Mouse (Mus musculus): ENCODE data around the gene 4632433K11Rik. TPM values are rescaled to one million over a fixed set of nuclear protein-coding genes. Genes with fewer than 3 reads are reported as not detected.

4632433K11Rik gene
- polyA plus RNA-seq (2017; shearing (Covaris generic)), result not detected

GRCm38 (mm10) chr7:5033818-5034217 lies at the start of gene 4632433K11Rik:
4632433K11Rik (plus strand) TSS chr7:5034118.

DNA sequence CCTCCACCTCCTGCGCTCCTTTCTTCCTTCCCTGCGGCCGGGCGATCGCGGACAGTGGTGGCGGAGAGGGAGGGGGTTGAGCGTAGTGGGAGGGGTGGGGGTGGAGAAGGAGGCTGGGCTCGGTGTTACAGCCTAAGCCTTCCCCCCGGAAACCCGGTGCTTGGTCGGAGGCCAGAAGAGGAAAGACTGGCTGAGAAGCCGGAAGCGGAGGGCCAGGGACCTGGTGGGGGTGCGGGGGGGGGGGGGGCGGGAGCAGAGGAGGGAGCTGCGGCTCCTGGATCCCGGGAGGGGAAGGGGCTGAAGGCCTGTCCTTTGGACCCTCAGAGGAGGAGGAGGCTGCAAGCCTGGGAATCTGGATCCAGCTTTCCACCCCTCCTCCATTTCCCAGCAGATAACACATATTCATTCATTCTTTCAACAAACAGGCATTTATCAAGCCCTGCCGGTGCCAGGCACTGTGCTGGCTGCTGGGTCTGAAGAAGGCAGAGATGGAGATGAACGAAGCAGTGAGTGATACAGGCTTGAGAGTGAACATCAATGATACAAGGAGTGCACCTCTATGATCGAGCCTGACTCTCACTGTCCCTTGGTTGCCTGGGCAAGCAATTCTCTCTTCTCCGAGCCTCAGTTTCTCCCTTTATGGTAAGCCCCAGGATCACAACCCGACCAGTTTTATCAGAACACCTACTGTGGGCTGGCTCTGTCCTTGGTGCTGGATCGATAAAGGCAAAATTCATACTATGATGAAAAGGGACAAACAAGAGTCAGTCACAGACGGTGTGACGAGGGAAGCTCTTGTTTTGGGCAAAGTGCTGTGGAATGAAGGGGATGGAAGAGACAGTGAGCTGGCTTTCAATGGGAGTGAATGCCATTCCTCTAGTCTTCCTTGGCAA lies 37.7 kb upstream of the 4632433K11Rik start, which contains the start of gene Zfp579:
TSS of gene Zfp579 (minus strand) at position 156 of the 893 bp plus-strand sequence.

DNA sequence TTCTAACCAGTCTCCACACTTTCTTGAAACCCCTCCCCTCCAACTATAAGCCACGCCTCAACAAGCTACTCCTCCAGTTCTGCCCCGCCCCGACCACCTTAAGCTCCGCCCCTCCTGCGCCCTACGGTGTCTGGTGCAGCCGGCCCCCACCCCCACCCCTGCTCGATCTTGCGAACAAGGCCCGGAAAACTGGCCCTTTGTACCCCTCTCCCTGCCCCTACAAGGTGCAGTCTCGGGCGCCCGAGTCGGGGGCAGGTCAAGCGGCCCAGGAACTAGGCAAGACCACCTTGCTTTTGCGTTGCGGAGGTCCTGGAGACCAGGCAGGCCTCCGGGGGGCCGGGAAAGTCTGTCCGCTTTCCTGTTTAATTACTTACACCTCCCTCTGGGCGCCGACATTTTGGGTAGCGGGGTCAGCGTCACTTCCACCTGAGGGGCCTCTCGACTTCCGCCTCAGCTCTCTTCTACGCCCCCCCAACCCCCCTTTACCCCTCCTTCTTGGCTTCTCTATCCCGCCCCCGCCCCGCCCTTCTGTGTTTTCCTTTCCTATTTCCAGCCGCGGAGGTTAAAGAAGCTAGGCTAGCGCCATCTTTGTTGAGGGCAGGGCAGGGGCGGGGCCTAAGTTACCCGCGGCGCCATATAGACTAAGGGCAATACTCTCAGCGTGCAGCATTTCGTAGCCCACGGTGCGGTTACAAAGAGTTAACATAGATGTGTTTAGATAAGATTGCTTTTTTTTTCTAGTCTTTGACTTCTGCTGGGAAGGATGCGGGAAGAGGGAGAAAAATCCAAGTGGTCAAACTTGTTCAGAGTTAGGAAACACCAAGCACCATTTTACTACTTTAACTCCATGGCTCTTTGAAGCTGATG lies 19.4 kb upstream of the 4632433K11Rik start, which contains the start of the genes Zfp524 and Fiz1:
TSS of gene Zfp524 (plus strand) at position 165 of the 867 bp plus-strand sequence.
TSS of gene Fiz1 (minus strand) at position 447 of the 867 bp plus-strand sequence.

GRCm38 (mm10) chr7:5015118-5016001 lies 18.6 kb upstream of the 4632433K11Rik start, which contains the start of gene Gm44973:
Gm44973 (plus strand) TSS chr7:5015496.

GRCm38 (mm10) chr7:5020000-5020681 lies 13.8 kb upstream of the 4632433K11Rik start, which contains the start of the genes Zfp865 and Ccdc106:
Zfp865 (plus strand) TSS chr7:5020376.
Ccdc106 (plus strand) TSS chr7:5020553.

DNA sequence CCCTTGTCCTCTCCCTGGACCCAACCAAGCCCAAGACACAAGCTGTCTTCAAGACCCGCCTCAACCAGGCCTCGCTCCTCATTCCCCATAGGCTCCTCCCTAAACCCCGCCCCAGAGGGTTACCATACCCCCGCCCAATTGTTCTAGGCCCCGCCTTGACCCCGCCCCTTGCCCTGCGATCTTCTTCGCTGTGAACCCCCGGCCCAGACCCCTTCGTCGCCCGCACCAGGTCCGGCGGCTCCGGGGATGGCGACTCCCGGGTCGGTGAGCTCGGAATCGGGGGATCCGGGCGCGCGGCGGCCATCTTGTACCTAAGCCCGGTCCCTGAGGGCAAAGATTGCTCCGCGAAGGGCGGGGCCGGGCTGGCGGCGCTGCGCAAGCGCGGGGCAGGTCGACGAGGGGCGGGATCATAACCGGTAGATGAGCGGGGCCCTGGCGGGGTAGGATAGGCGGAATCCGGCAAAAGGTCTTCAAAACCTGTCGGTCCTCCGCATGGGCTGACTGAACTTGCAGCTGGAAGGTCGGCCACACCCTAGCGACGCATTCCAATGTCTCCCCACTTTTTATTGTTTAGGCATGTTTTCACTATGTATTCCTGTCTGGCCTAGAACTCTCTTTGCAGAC lies 4.3 kb downstream of the 4632433K11Rik start, which contains the start of gene Zfp784:
TSS of gene Zfp784 (minus strand) at position 338 of the 624 bp plus-strand sequence.

GRCm38 (mm10) chr7:5051193-5052192 lies 17.6 kb downstream of the 4632433K11Rik start, which contains the start of gene Zfp580:
Zfp580 (plus strand) TSS chr7:5051538.

DNA sequence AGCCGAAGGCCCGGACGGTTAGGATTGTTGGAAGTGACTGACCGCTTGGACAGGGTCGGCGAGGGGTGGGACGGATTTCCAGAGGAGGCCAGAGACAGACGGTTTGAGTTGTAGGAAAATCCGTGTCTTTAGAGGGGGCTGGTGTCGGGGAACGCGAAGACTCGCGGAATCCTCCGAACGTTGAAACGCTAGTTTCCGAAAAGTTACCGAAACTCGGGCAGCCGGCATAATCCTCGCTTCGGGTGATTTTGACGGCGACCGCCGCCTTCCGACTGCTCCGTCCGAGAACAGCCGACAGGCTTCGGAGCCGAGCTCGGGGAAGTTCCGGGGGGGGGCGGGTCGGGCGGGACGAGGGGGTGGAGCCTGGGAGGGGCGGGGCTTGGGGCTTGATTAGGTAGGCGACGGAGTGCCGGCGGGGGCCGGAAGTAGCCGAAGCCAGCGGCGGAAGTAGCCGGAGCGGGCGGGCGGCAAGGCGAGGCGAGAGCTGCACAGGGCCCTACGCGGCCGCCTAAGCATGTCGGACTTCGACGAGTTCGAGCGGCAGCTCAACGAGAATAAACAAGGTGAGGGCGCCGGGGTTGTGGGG lies 27.9 kb downstream of the 4632433K11Rik start, which contains the start of gene U2af2:
TSS of gene U2af2 (plus strand) at position 370 of the 586 bp plus-strand sequence.

DNA sequence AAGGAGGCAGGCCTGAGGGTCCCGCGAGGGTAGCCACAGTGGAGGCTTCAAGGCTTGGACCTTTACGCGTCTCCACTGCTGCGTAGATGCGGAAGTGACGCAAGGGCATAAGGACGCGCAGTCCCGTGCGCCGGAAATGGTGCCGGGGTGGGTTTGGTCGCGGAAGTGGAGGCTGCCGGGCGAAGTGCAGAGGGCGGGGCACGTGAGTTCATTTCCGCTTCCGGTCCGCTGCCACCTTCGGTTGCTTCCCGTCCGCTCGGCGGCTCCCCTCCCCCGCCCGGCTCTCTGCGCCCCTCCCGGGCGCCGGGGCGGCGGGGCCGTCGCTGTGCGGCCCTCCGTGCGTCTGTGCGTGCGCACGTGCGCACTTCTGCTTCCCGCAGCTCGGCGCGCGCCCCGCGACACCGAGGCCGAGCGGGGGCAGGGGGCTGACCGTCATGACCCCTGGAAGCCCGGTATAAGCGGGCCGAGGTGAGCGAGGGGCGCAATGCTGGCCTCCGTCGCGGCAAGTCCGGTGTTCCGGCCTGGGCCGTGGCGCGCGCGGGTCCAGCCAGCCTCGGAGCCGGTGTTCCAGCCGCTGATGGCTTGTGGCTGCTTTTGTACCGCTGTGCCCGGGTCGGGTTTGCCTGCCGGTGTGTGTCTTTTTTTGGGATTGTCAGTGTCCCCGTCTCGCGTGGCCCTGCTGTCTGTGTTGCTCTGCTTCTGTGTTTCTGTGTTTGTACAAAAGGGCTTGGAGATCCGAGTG lies 46.3 kb downstream of the 4632433K11Rik start, which contains the start of gene Epn1:
TSS of gene Epn1 (plus strand) at position 226 of the 742 bp plus-strand sequence.

Other genes starting within 250 kb of the 4632433K11Rik start
- 1 to 10 TPM; 5.5 to 8.8 TPM for gene Tmem238, start 244.5 kb upstream of the 4632433K11Rik start, polyA plus RNA-seq (2017; shearing (Covaris generic))
- gene Rpl28, start 241.2 kb upstream of the 4632433K11Rik start, polyA plus RNA-seq (2017; shearing (Covaris generic)), result 100 to 1,000 TPM; 316 to 505 TPM
- gene Ube2s, start 221.5 kb upstream of the 4632433K11Rik start, polyA plus RNA-seq (2017; shearing (Covaris generic)), result 100 to 1,000 TPM; 126 to 185 TPM
- gene Shisa7, start 189.4 kb upstream of the 4632433K11Rik start, polyA plus RNA-seq (2017; shearing (Covaris generic)), result not detected
- gene Isoc2b, start 163.9 kb upstream of the 4632433K11Rik start, polyA plus RNA-seq (2017; shearing (Covaris generic)), result 10 to 100 TPM; 46.9 to 52.2 TPM
- under 1 TPM; 0.37 to 0.84 TPM for gene Isoc2a, start 157.0 kb upstream of the 4632433K11Rik start, polyA plus RNA-seq (2017; shearing (Covaris generic))
- under 1 TPM in 1 of 2 experiments, not detected in 1; 0.32 TPM for gene Gm36210, start 127.6 kb upstream of the 4632433K11Rik start, polyA plus RNA-seq (2017; shearing (Covaris generic))
- 1 to 10 TPM; 2.2 to 3.1 TPM for gene Zfp628, start 118.9 kb upstream of the 4632433K11Rik start, polyA plus RNA-seq (2017; shearing (Covaris generic))
- gene Nat14, start 112.1 kb upstream of the 4632433K11Rik start, polyA plus RNA-seq (2017; shearing (Covaris generic)), result under 1 TPM; 0.49 to 0.79 TPM
- gene Ssc5d, start 108.3 kb upstream of the 4632433K11Rik start, polyA plus RNA-seq (2017; shearing (Covaris generic)), result not detected
- not detected for gene Sbk2, start 69.7 kb upstream of the 4632433K11Rik start, polyA plus RNA-seq (2017; shearing (Covaris generic))
- under 1 TPM in 1 of 2 experiments, not detected in 1; 0.05 TPM for gene Sbk3, start 63.0 kb upstream of the 4632433K11Rik start, polyA plus RNA-seq (2017; shearing (Covaris generic))
- 10 to 100 TPM; 17.7 to 19.5 TPM for gene Zfp579, start 38.0 kb upstream of the 4632433K11Rik start, polyA plus RNA-seq (2017; shearing (Covaris generic))
- 10 to 100 TPM; 31.1 to 33.7 TPM for gene Zfp524, start 19.7 kb upstream of the 4632433K11Rik start, polyA plus RNA-seq (2017; shearing (Covaris generic))
- 10 to 100 TPM; 33.4 to 36.2 TPM for gene Fiz1, start 19.4 kb upstream of the 4632433K11Rik start, polyA plus RNA-seq (2017; shearing (Covaris generic))
- 10 to 100 TPM in 1 of 2 experiments, 1 to 10 TPM in 1; 6.4 to 29.3 TPM for gene Gm44973, start 18.6 kb upstream of the 4632433K11Rik start, polyA plus RNA-seq (2017; shearing (Covaris generic))
- gene Zfp865, start 13.7 kb upstream of the 4632433K11Rik start, polyA plus RNA-seq (2017; shearing (Covaris generic)), result 10 to 100 TPM; 10.4 to 11.4 TPM
- under 1 TPM; 0.18 to 0.86 TPM for gene Ccdc106, start 13.6 kb upstream of the 4632433K11Rik start, polyA plus RNA-seq (2017; shearing (Covaris generic))
- 1 to 10 TPM; 3.4 to 4.9 TPM for gene Zfp784, start 4.3 kb downstream of the 4632433K11Rik start, polyA plus RNA-seq (2017; shearing (Covaris generic))
- gene Zfp580, start 17.4 kb downstream of the 4632433K11Rik start, polyA plus RNA-seq (2017; shearing (Covaris generic)), result 10 to 100 TPM in 1 of 2 experiments, 1 to 10 TPM in 1; 8.3 to 15.8 TPM
- gene U2af2, start 28.0 kb downstream of the 4632433K11Rik start, polyA plus RNA-seq (2017; shearing (Covaris generic)), result 10 to 100 TPM; 87.8 to 91.8 TPM
- gene Epn1, start 46.1 kb downstream of the 4632433K11Rik start, polyA plus RNA-seq (2017; shearing (Covaris generic)), result 10 to 100 TPM; 27.6 to 38.0 TPM
- not detected for gene Rfpl4, start 82.8 kb downstream of the 4632433K11Rik start, polyA plus RNA-seq (2017; shearing (Covaris generic))
- gene Rasl2-9, start 91.8 kb downstream of the 4632433K11Rik start, polyA plus RNA-seq (2017; shearing (Covaris generic)), result under 1 TPM in 1 of 2 experiments, not detected in 1; 0.31 TPM
- gene Vmn1r55, start 115.6 kb downstream of the 4632433K11Rik start, polyA plus RNA-seq (2017; shearing (Covaris generic)), result under 1 TPM; 0.01 to 0.15 TPM
- not detected for gene Vmn1r56, start 162.6 kb downstream of the 4632433K11Rik start, polyA plus RNA-seq (2017; shearing (Covaris generic))
- gene Vmn1r57, start 184.4 kb downstream of the 4632433K11Rik start, polyA plus RNA-seq (2017; shearing (Covaris generic)), result not detected